Mouse (Mus musculus) embryonic facial prominence, embryonic 15.5 days (tissue): Measurements from ENCODE around the gene Sumo3. TPM values are rescaled to one million over a fixed set of nuclear protein-coding genes. Genes with fewer than 3 reads are reported as not detected.

Experiments
- ATAC-seq: fragments of 200-750 bp; cut with Nextera tagmentation; 2 replicates; pipeline ENCODE4 v1.8.0; 2017; ENCODE audit warnings: low read depth, moderate TSS enrichment; ENCODE audit not compliant: insufficient number of reproducible peaks, low FRiP score, low TSS enrichment
- H3K27ac ChIP-seq: fragments of 300-500 bp; sonication (generic); replicated peaks from 2 replicates; pipeline ENCODE4 v1.5.1; 2015; ENCODE audit warnings: mild to moderate bottlenecking, inconsistent platforms
- H3K27me3 ChIP-seq: fragments of 300-500 bp; sonication (generic); 2 replicates; pipeline ENCODE4 v1.6.1; 2015; ENCODE audit warnings: inconsistent platforms
- H3K36me3 ChIP-seq: fragments of 300-500 bp; sonication (generic); 2 replicates; pipeline ENCODE4 v1.6.1; 2015; ENCODE audit warnings: mild to moderate bottlenecking, inconsistent platforms
- H3K4me1 ChIP-seq: fragments of 300-500 bp; sonication (generic); 2 replicates; pipeline ENCODE4 v1.6.1; 2015; ENCODE audit warnings: inconsistent platforms
- H3K4me2 ChIP-seq: fragments of 300-500 bp; sonication (generic); replicated peaks from 2 replicates; pipeline ENCODE4 v1.6.1; 2015; ENCODE audit warnings: mild to moderate bottlenecking, inconsistent platforms
- H3K4me3 ChIP-seq: fragments of 300-500 bp; sonication (generic); replicated peaks from 2 replicates; pipeline ENCODE4 v1.5.1; 2015; ENCODE audit warnings: mild to moderate bottlenecking, inconsistent platforms
- H3K9ac ChIP-seq: fragments of 300-500 bp; sonication (generic); 2 replicates; pipeline ENCODE4 v1.6.1; 2015; ENCODE audit warnings: inconsistent platforms
- H3K9me3 ChIP-seq: fragments of 300-500 bp; sonication (generic); replicated peaks from 2 replicates; pipeline ENCODE4 v1.6.1; 2016; ENCODE audit warnings: inconsistent platforms
- WGBS: fragments of 180-500 bp; shearing (Covaris S2); methylation state at CpG from one replicate; pipeline ENCODE4 v1.1.7; 2015; 5-methylcytosine and 5-hydroxymethylcytosine counted together
- polyA plus RNA-seq: library from polyadenylated mRNA; unstranded; fragments of >200 nt; fragmentation: Nextera tagmentation; extraction: Ambion mirVana; gene quantifications from 2 replicates; pipeline ENCODE4 v1.2.1, GENCODE M21; 2015

The Sumo3 gene
- polyA plus RNA-seq, 1 experiment from 2014 or later: 323 TPM

- ATAC-seq: no peak
- H3K4me1 ChIP-seq: no peaks in the 10 kb centered on the region
- WGBS: 87% methylated on average over 3 of the region's 3 CpGs
Measured at GRCm38 (mm10) chr10:77613409-77613808, 7.5 kb downstream of the Sumo3 start.

GRCm38 (mm10) chr10:77615647-77616046 lies 9.8 kb downstream of the Sumo3 start:
- H3K27me3 ChIP-seq: no peaks in the 10 kb centered on the region
- no peak overlapping the region for H3K4me2 ChIP-seq
- H3K27ac ChIP-seq: no peak overlapping the region
- no peaks in the 10 kb centered on the region for H3K4me1 ChIP-seq
- peaks cover 74% of the 10 kb centered on the region for H3K36me3 ChIP-seq
- no peak overlapping the region for H3K9ac ChIP-seq
- WGBS: 93% methylated on average over 8 of the region's 8 CpGs
- no peak overlapping the region for H3K4me3 ChIP-seq
- no peaks in the 10 kb centered on the region for H3K9me3 ChIP-seq
- ATAC-seq: no peak

More at GRCm38 (mm10) chr10:77613409-77613808, 7.5 kb downstream of the Sumo3 start:
- Histone ChIP-seq H3K27ac (no peak overlapping the region), H3K4me2 (no peak overlapping the region), H3K9ac (no peak overlapping the region), H3K9me3 (no peaks in the 10 kb centered on the region), H3K4me3 (no peak overlapping the region), H3K27me3 (no peaks in the 10 kb centered on the region), H3K36me3 (peaks cover 84% of the 10 kb centered on the region)

- Histone ChIP-seq H3K27me3 (no peaks in the 10 kb centered on the region), H3K27ac (no peak overlapping the region), H3K4me3 (no peak overlapping the region), H3K36me3 (peaks cover 69% of the 10 kb centered on the region), H3K4me2 (no peak overlapping the region), H3K9me3 (no peaks in the 10 kb centered on the region), H3K4me1 (no peaks in the 10 kb centered on the region), H3K9ac (no peak overlapping the region)
- WGBS: 94% methylated on average over 9 of the region's 9 CpGs
- ATAC-seq: no peak
Measured at GRCm38 (mm10) chr10:77616166-77616565, 10.3 kb downstream of the Sumo3 start.

GRCm38 (mm10) chr10:77616926-77617325 lies 11.0 kb downstream of the Sumo3 start:
- no peaks in the 10 kb centered on the region for H3K9me3 ChIP-seq
- H3K4me3 ChIP-seq: no peak overlapping the region
- H3K9ac ChIP-seq: no peak overlapping the region
- ATAC-seq: no peak
- no peaks in the 10 kb centered on the region for H3K27me3 ChIP-seq
- H3K4me1 ChIP-seq: peaks cover 5% of the 10 kb centered on the region; the same call in 1 of the 2 replicates
- no peak overlapping the region for H3K4me2 ChIP-seq
- H3K36me3 ChIP-seq: peaks cover 61% of the 10 kb centered on the region
- no peak overlapping the region for H3K27ac ChIP-seq
- WGBS: 93% methylated on average over 7 of the region's 7 CpGs

GRCm38 (mm10) chr10:77621546-77621945 lies 15.6 kb downstream of the Sumo3 start:
- Histone ChIP-seq H3K4me3 (peak overlapping the region; percentile 72), H3K36me3 (peaks cover 19% of the 10 kb centered on the region), H3K27ac (peak overlapping the region; percentile 92), H3K27me3 (no peaks in the 10 kb centered on the region), H3K4me2 (peak overlapping the region; percentile 66), H3K9me3 (no peaks in the 10 kb centered on the region), H3K9ac (peak overlapping the region; percentile 35; the same call in 1 of the 2 replicates), H3K4me1 (peaks cover 37% of the 10 kb centered on the region)
- no peak for ATAC-seq
- WGBS: 70% methylated on average over 8 of the region's 8 CpGs

GRCm38 (mm10) chr10:77622055-77622988 lies 16.4 kb downstream of the Sumo3 start, which contains the start of gene Ube2g2:
TSS of gene Ube2g2 (plus strand) at chr10:77622275.
- peak within 1 kb of the TSS; percentile 87 for H3K9ac ChIP-seq
- under 1% methylated on average over 93 of the region's 96 CpGs for WGBS
- H3K9me3 ChIP-seq: no peaks in the 10 kb centered on the region
- peak; percentile 93 for ATAC-seq
- peak within 1 kb of the TSS; percentile 66 for H3K4me2 ChIP-seq
- H3K4me3 ChIP-seq: peak within 1 kb of the TSS; percentile 72
- peaks cover 37% of the 10 kb centered on the region for H3K4me1 ChIP-seq
- no peaks in the 10 kb centered on the region for H3K27me3 ChIP-seq
- H3K27ac ChIP-seq: peak within 1 kb of the TSS; percentile 92
- H3K36me3 ChIP-seq: peaks cover 11% of the 10 kb centered on the region

- peak; percentile 36; the same call in 1 of the 2 replicates for ATAC-seq
- Histone ChIP-seq H3K27me3 (no peaks in the 10 kb centered on the region), H3K36me3 (peaks cover 3% of the 10 kb centered on the region; the same call in 1 of the 2 replicates), H3K9ac (peak overlapping the region; percentile 87), H3K4me2 (peak overlapping the region; percentile 66), H3K9me3 (no peaks in the 10 kb centered on the region), H3K27ac (peak overlapping the region; percentile 92), H3K4me1 (peaks cover 37% of the 10 kb centered on the region), H3K4me3 (peak overlapping the region; percentile 72)
- WGBS: 4% methylated on average over 8 of the region's 8 CpGs
Measured at GRCm38 (mm10) chr10:77623069-77623492, 17.2 kb downstream of the Sumo3 start.

- 86% methylated on average over 10 of the region's 10 CpGs for WGBS
- Histone ChIP-seq H3K27ac (peak overlapping the region; percentile 92), H3K9ac (0 out of 2 replicates have a peak overlapping the region, but pooled peaks have one; percentile 9), H3K36me3 (no peaks in the 10 kb centered on the region; the same call in 1 of the 2 replicates), H3K4me2 (peak overlapping the region; percentile 66), H3K4me3 (peak overlapping the region; percentile 72), H3K4me1 (peaks cover 37% of the 10 kb centered on the region), H3K9me3 (no peaks in the 10 kb centered on the region), H3K27me3 (no peaks in the 10 kb centered on the region)
- no peak for ATAC-seq
Measured at GRCm38 (mm10) chr10:77623639-77624400, 17.9 kb downstream of the Sumo3 start.

- peak; percentile 39; the same call in 1 of the 2 replicates for ATAC-seq
- 45% methylated on average over 7 of the region's 7 CpGs for WGBS
- Histone ChIP-seq H3K4me2 (0 out of 2 replicates have a peak overlapping the region, but pooled peaks have one; percentile 15), H3K9me3 (no peaks in the 10 kb centered on the region), H3K4me3 (no peak overlapping the region), H3K27me3 (no peaks in the 10 kb centered on the region), H3K4me1 (peaks cover 41% of the 10 kb centered on the region), H3K27ac (peak overlapping the region; percentile 92), H3K9ac (peak overlapping the region; percentile 9; the same call in 1 of the 2 replicates), H3K36me3 (no peaks in the 10 kb centered on the region)
Measured at GRCm38 (mm10) chr10:77624570-77624995, 18.7 kb downstream of the Sumo3 start.

GRCm38 (mm10) chr10:77626036-77626435 lies 20.1 kb downstream of the Sumo3 start:
- Histone ChIP-seq H3K9me3 (no peaks in the 10 kb centered on the region), H3K36me3 (peaks cover under 1% of the 10 kb centered on the region), H3K4me2 (no peak overlapping the region), H3K27me3 (no peaks in the 10 kb centered on the region), H3K27ac (no peak overlapping the region), H3K4me3 (no peak overlapping the region), H3K9ac (no peak overlapping the region), H3K4me1 (peaks cover 46% of the 10 kb centered on the region)
- WGBS: 73% methylated on average over 7 of the region's 7 CpGs
- ATAC-seq: no peak

GRCm38 (mm10) chr10:77626591-77626990 lies 20.7 kb downstream of the Sumo3 start:
- H3K4me3 ChIP-seq: no peak overlapping the region
- 85% methylated on average over 7 of the region's 7 CpGs for WGBS
- H3K4me2 ChIP-seq: no peak overlapping the region
- peaks cover 45% of the 10 kb centered on the region for H3K4me1 ChIP-seq
- H3K36me3 ChIP-seq: peaks cover 6% of the 10 kb centered on the region
- H3K27ac ChIP-seq: no peak overlapping the region
- no peaks in the 10 kb centered on the region for H3K9me3 ChIP-seq
- H3K27me3 ChIP-seq: no peaks in the 10 kb centered on the region
- ATAC-seq: no peak
- no peak overlapping the region for H3K9ac ChIP-seq
